Mouse (Mus musculus) neural tube, embryonic 13.5 days (tissue): Measurements from ENCODE around the gene Cavin1. TPM values are rescaled to one million over a fixed set of nuclear protein-coding genes. Genes with fewer than 3 reads are reported as not detected.

Experiments
- ATAC-seq: fragments of 200-750 bp; cut with Nextera tagmentation; 2 replicates; pipeline ENCODE4 v1.8.0; 2017; ENCODE audit warnings: low read depth, mild to moderate bottlenecking, moderate TSS enrichment, moderate library complexity
- H3K27ac ChIP-seq: fragments of 300-500 bp; sonication (generic); replicated peaks from 2 replicates; pipeline ENCODE4 v1.5.1; 2015; ENCODE audit warnings: moderate library complexity, mild to moderate bottlenecking, inconsistent platforms
- H3K27me3 ChIP-seq: fragments of 300-500 bp; sonication (generic); 2 replicates; pipeline ENCODE4 v1.6.1; 2015; ENCODE audit warnings: mild to moderate bottlenecking, inconsistent platforms
- H3K36me3 ChIP-seq: fragments of 300-500 bp; sonication (generic); 2 replicates; pipeline ENCODE4 v1.6.1; 2015; ENCODE audit warnings: mild to moderate bottlenecking, inconsistent platforms
- H3K4me1 ChIP-seq: fragments of 300-500 bp; sonication (generic); replicated peaks from 2 replicates; pipeline ENCODE4 v1.6.1; 2015; ENCODE audit warnings: inconsistent platforms
- H3K4me2 ChIP-seq: fragments of 300-500 bp; sonication (generic); 2 replicates; pipeline ENCODE4 v1.6.1; 2015; ENCODE audit warnings: inconsistent platforms, mild to moderate bottlenecking, moderate library complexity
- H3K4me3 ChIP-seq: fragments of 300-500 bp; sonication (generic); 2 replicates; pipeline ENCODE4 v1.5.1; 2015; ENCODE audit warnings: mild to moderate bottlenecking, inconsistent platforms
- H3K9ac ChIP-seq: fragments of 300-500 bp; sonication (generic); 2 replicates; pipeline ENCODE4 v1.6.1; 2015; ENCODE audit warnings: moderate library complexity, mild to moderate bottlenecking, inconsistent platforms
- H3K9me3 ChIP-seq: fragments of 300-500 bp; sonication (generic); 2 replicates; pipeline ENCODE4 v1.6.1; 2016; ENCODE audit warnings: inconsistent platforms
- WGBS: fragments of 180-500 bp; shearing (Covaris S2); methylation state at CpG from one replicate; pipeline ENCODE4 v1.1.7; 2015; 5-methylcytosine and 5-hydroxymethylcytosine counted together
- polyA plus RNA-seq: library from polyadenylated mRNA; unstranded; fragments of >200 nt; fragmentation: Nextera tagmentation; extraction: Ambion mirVana; gene quantifications from 2 replicates; pipeline ENCODE4 v1.2.1, GENCODE M21; 2015

Cavin1 gene
- polyA plus RNA-seq, 1 experiment from 2014 or later: 49.3 TPM

DNA sequence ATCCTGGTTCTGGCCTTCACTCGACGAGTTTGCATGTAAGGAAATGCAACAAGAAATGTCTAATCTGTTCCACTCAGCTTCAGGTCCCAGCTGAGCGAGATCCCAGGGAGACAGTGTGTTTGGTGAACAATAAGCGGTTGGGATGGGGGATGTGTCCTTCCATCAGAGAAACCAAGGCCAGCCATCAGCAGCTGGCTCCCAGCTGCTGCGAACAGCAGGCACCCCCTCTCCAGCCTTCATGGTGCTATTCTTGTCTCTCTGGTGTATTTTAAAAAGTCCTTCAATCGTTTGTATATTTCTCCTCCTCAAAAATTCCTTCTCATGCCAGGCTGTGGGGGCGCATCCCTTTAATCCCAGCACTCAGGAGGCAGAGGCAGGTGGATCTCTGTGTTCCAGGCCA is 4.6 kb upstream of the Cavin1 start:
- Histone ChIP-seq H3K9ac (no peak overlapping the region), H3K4me1 (peaks cover 4% of the 10 kb centered on the region; the same call in 1 of the 2 replicates), H3K4me3 (no peak overlapping the region), H3K27me3 (peaks cover 48% of the 10 kb centered on the region), H3K9me3 (no peaks in the 10 kb centered on the region), H3K4me2 (no peak overlapping the region), H3K36me3 (no peaks in the 10 kb centered on the region), H3K27ac (no peak overlapping the region)
- 75% methylated on average over 7 of the region's 7 CpGs for WGBS
- ATAC-seq: no peak

- Histone ChIP-seq H3K4me2 (no peak overlapping the region), H3K9me3 (no peaks in the 10 kb centered on the region), H3K36me3 (no peaks in the 10 kb centered on the region), H3K9ac (no peak overlapping the region), H3K27me3 (peaks cover 53% of the 10 kb centered on the region), H3K27ac (no peak overlapping the region), H3K4me3 (no peak overlapping the region), H3K4me1 (peaks cover 11% of the 10 kb centered on the region)
- ATAC-seq: no peak
- WGBS: 76% methylated on average over 14 of the region's 14 CpGs
Observed at GRCm38 (mm10) chr11:100974381-100974970, 3.8 kb upstream of the Cavin1 start.

GRCm38 (mm10) chr11:100973245-100973644 is 2.6 kb upstream of the Cavin1 start:
- Histone ChIP-seq H3K4me2 (no peak overlapping the region), H3K9ac (no peak overlapping the region), H3K27ac (no peak overlapping the region), H3K27me3 (peaks cover 65% of the 10 kb centered on the region), H3K36me3 (no peaks in the 10 kb centered on the region), H3K4me1 (peaks cover 16% of the 10 kb centered on the region), H3K9me3 (no peaks in the 10 kb centered on the region), H3K4me3 (no peak overlapping the region)
- ATAC-seq: no peak
- WGBS: 89% methylated on average over 7 of the region's 7 CpGs

GRCm38 (mm10) chr11:100971455-100971854 is 768 bp upstream of the Cavin1 start:
- peaks cover 83% of the 10 kb centered on the region for H3K27me3 ChIP-seq
- no peak overlapping the region for H3K4me2 ChIP-seq
- H3K4me1 ChIP-seq: peaks cover 16% of the 10 kb centered on the region
- 66% methylated on average over 10 of the region's 10 CpGs for WGBS
- H3K9ac ChIP-seq: no peak overlapping the region
- H3K27ac ChIP-seq: no peak overlapping the region
- no peak for ATAC-seq
- H3K36me3 ChIP-seq: no peaks in the 10 kb centered on the region
- no peak overlapping the region for H3K4me3 ChIP-seq
- H3K9me3 ChIP-seq: no peaks in the 10 kb centered on the region

- ATAC-seq: peak; percentile 56; the same call in 1 of the 2 replicates
- H3K27ac ChIP-seq: peak overlapping the region; percentile 7
- WGBS: 2% methylated on average over 65 of the region's 65 CpGs
- peaks cover 16% of the 10 kb centered on the region for H3K4me1 ChIP-seq
- peak overlapping the region; percentile 56 for H3K9ac ChIP-seq
- no peaks in the 10 kb centered on the region for H3K36me3 ChIP-seq
- peak overlapping the region; percentile 42 for H3K4me3 ChIP-seq
- peaks cover 92% of the 10 kb centered on the region for H3K27me3 ChIP-seq
- H3K4me2 ChIP-seq: peak overlapping the region; percentile 53
- H3K9me3 ChIP-seq: no peaks in the 10 kb centered on the region
Observed at GRCm38 (mm10) chr11:100969744-100970556, 737 bp downstream of the Cavin1 start.

DNA sequence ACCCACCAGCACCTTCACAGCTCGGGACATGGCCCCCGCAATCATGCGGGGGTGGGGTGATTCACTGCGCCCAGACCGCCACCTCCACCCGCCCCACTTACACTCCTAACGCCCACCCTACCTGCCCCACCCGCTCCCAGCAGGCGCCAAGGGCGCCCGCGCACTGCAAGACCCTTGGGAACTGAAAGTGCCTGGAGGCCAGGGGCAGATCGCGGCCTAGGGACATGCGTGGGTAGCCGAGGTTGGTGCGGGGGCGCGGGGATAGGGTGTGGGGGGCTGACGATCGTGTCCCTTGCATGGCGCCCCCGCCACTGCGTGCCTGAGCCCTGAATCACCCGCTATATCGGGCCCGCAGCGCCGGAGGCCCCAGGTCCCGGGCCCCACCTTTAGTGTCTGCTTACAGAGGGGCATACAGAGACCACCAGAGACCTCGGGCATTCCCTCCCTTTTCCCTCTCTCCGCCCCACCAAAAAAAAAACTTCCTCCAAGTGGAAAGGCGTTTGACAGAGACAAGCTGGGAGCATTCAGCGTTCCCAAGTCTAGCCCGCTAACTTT is 1.4 kb downstream of the Cavin1 start:
- H3K36me3 ChIP-seq: no peaks in the 10 kb centered on the region
- H3K9me3 ChIP-seq: no peaks in the 10 kb centered on the region
- peak overlapping the region; percentile 42 for H3K4me3 ChIP-seq
- peaks cover 96% of the 10 kb centered on the region for H3K27me3 ChIP-seq
- no peak overlapping the region; the same call in 1 of the 2 replicates for H3K27ac ChIP-seq
- H3K4me2 ChIP-seq: peak overlapping the region; percentile 53
- ATAC-seq: no peak
- peaks cover 16% of the 10 kb centered on the region for H3K4me1 ChIP-seq
- peak overlapping the region; percentile 56 for H3K9ac ChIP-seq
- 6% methylated on average over 33 of the region's 35 CpGs for WGBS

DNA sequence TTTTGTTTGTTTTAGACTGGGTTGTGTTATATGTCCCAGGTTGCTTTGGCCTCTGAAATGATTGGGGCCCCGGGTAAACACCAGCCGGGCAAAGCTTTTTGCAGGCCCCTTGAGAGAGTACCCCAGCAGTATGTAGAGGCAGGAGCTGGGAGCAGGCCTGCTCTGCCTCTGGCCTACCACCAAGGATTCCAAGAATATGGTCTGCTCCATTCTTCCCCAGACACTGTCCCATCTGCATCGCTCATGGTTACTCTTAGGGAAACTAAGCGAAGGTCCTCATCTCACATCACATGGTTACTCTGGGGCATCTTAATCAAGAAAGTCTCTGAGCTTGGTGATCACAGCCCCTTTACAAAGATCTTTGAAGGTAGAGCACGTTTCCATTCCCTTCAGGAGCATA is 2.2 kb downstream of the Cavin1 start:
- H3K36me3 ChIP-seq: no peaks in the 10 kb centered on the region
- 77% methylated on average over 5 of the region's 5 CpGs for WGBS
- peak overlapping the region; percentile 42 for H3K4me3 ChIP-seq
- H3K27ac ChIP-seq: no peak overlapping the region
- no peaks in the 10 kb centered on the region for H3K9me3 ChIP-seq
- no peak overlapping the region for H3K9ac ChIP-seq
- peak overlapping the region; percentile 53 for H3K4me2 ChIP-seq
- ATAC-seq: no peak
- H3K4me1 ChIP-seq: peaks cover 16% of the 10 kb centered on the region
- H3K27me3 ChIP-seq: peaks cover 92% of the 10 kb centered on the region

- peaks cover 16% of the 10 kb centered on the region for H3K4me1 ChIP-seq
- H3K4me2 ChIP-seq: peak overlapping the region; percentile 53
- 81% methylated on average over 5 of the region's 5 CpGs for WGBS
- 0 out of 2 replicates have a peak overlapping the region, but pooled peaks have one; percentile 42 for H3K4me3 ChIP-seq
- H3K36me3 ChIP-seq: no peaks in the 10 kb centered on the region
- ATAC-seq: no peak
- H3K27me3 ChIP-seq: peaks cover 86% of the 10 kb centered on the region
- H3K27ac ChIP-seq: no peak overlapping the region
- H3K9me3 ChIP-seq: no peaks in the 10 kb centered on the region
- H3K9ac ChIP-seq: no peak overlapping the region
Observed at GRCm38 (mm10) chr11:100967881-100968420, 2.7 kb downstream of the Cavin1 start.

DNA sequence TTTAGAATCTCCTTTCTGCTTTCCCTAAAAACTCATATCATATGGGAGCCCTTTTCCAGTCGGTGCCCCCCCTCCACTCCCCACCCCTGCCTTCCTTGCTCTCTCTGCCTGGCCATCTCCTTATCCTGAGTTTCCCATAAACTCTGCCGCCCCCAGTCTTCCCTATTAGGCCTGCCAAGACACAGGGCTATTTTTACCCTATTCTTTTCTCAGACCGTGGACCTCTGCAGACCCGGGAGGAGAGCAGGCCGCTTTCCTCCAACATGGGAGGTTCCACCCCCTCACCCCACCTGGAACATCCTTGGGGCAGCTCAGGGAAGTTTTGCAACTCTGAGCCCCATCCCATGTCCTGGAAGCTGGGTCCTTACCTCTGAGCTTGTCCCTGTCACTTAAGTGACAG is 3.3 kb downstream of the Cavin1 start:
- Histone ChIP-seq H3K4me3 (no peak overlapping the region), H3K27me3 (peaks cover 82% of the 10 kb centered on the region), H3K9me3 (no peaks in the 10 kb centered on the region), H3K4me2 (0 out of 2 replicates have a peak overlapping the region, but pooled peaks have one; percentile 53), H3K9ac (no peak overlapping the region), H3K36me3 (no peaks in the 10 kb centered on the region), H3K27ac (no peak overlapping the region), H3K4me1 (peaks cover 16% of the 10 kb centered on the region)
- no peak for ATAC-seq
- WGBS: 66% methylated on average over 5 of the region's 5 CpGs

DNA sequence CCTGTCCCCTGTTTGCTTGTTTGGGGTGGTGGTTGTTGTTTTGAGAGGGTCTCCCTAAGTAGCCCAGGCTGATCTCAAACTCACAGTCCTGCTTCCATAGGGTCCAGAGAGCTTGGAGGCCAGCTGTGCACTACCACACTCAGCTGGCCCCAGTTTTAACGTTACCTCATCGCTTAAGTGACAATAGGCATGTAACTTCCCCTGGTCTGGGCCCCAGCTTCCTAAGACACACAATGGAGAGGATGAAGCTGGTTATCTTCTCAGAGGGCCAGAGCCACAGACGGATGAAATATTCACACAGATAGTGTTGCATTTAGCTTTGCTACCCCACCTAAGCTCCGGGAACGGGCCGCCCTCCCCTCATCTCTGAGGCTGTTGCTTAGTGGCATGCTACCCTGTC is 4.9 kb downstream of the Cavin1 start:
- H3K4me3 ChIP-seq: no peak overlapping the region
- no peaks in the 10 kb centered on the region for H3K9me3 ChIP-seq
- no peaks in the 10 kb centered on the region for H3K36me3 ChIP-seq
- H3K4me2 ChIP-seq: no peak overlapping the region
- H3K9ac ChIP-seq: no peak overlapping the region
- H3K27me3 ChIP-seq: peaks cover 68% of the 10 kb centered on the region
- 81% methylated on average over 6 of the region's 6 CpGs for WGBS
- H3K27ac ChIP-seq: no peak overlapping the region
- ATAC-seq: no peak
- peaks cover 16% of the 10 kb centered on the region for H3K4me1 ChIP-seq

- Histone ChIP-seq H3K4me3 (no peak overlapping the region), H3K27me3 (peaks cover 67% of the 10 kb centered on the region), H3K9ac (no peak overlapping the region), H3K9me3 (no peaks in the 10 kb centered on the region), H3K4me1 (peaks cover 16% of the 10 kb centered on the region), H3K36me3 (no peaks in the 10 kb centered on the region), H3K4me2 (no peak overlapping the region), H3K27ac (no peak overlapping the region)
- no peak for ATAC-seq
- WGBS: 78% methylated on average over 6 of the region's 6 CpGs
Observed at GRCm38 (mm10) chr11:100964901-100965542, 5.7 kb downstream of the Cavin1 start.

DNA sequence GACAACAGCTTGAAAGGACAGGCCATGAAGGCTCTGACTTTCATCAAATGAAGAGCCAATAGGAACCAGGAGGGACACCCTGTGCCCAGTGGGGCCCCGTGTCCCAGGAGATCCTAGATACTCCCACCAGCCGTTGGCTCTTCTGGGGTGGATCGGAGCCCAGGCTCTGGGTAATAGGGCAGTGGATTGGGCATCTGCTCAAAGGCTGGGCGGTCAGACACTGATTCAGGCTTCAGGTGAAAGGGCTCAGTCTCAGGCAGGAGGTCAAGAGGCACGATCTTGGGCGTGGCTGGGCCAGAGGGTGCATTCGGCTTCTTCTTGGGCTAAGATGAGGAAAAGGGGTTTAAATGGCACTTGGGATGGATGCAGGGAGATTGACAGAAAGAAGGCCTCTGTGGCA is 6.5 kb downstream of the Cavin1 start:
- no peak overlapping the region for H3K4me2 ChIP-seq
- 85% methylated on average over 7 of the region's 7 CpGs for WGBS
- peaks cover 66% of the 10 kb centered on the region for H3K27me3 ChIP-seq
- H3K36me3 ChIP-seq: no peaks in the 10 kb centered on the region
- peaks cover 11% of the 10 kb centered on the region for H3K4me1 ChIP-seq
- no peaks in the 10 kb centered on the region for H3K9me3 ChIP-seq
- H3K9ac ChIP-seq: no peak overlapping the region
- H3K4me3 ChIP-seq: no peak overlapping the region
- H3K27ac ChIP-seq: no peak overlapping the region
- ATAC-seq: no peak
